In genomic region chr7:118739975-118740531, GRCm38 (mm10) we compare ENCODE assay signal across 8 mouse cellular contexts. TPM values are rescaled to one million over a fixed set of nuclear protein-coding genes. Genes with fewer than 3 reads are reported as not detected.
DNase-seq lines count a peak whose midpoint lies in the region; ATAC-seq and TF ChIP-seq lines count a peak whose summit lies in the region.

Gene Vps35l (plus strand): TSS chr7:118740226.

- peak within 1 kb of the TSS; percentile 80 for H3K9ac ChIP-seq in CH12.LX (ENCODE audit: insufficient read depth, low read depth)
- peak within 1 kb of the TSS; percentile 70 for H3K9ac ChIP-seq in forebrain, embryonic 11.5 days (ENCODE audit: low read length)
- peak within 1 kb of the TSS; percentile 70 for H3K9ac ChIP-seq in heart, embryonic 15.5 days
- H3K9ac ChIP-seq in liver, embryonic 12.5 days, result peak within 1 kb of the TSS; percentile 80
- peak within 1 kb of the TSS; percentile 47 for H3K9ac ChIP-seq in stomach, embryonic 14.5 days (replicated peaks; ENCODE audit: low read depth, low read length)

- 2% methylated on average over 15 of the region's 16 CpGs for WGBS in forebrain, embryonic 11.5 days
- 2% methylated on average over 15 of the region's 16 CpGs for WGBS in heart, embryonic 15.5 days
- whole genome bisulfite sequencing in liver, embryonic 12.5 days (ENCODE audit: insufficient replicate concordance), result 2% methylated on average over 16 of the region's 16 CpGs
- WGBS in stomach, embryonic 14.5 days, result 2% methylated on average over 14 of the region's 16 CpGs

- TF ChIP-seq POLR2A in CH12.LX (IDR thresholded peaks at IDR 0.05; ENCODE audit: low read depth, low read length), result no peak

- peak; percentile 50 to 85; a peak in 3 of 4 replicates for TF ChIP-seq CTCF in CH12.LX (conservative IDR thresholded peaks at IDR 0.05 in 1 of 2, IDR thresholded peaks at IDR 0.05 in 1 of 2; ENCODE audit: low read depth in 2 of 2, low read length in 2 of 2)

- H3K36me3 ChIP-seq in CH12.LX (replicated peaks in 1 of 2; ENCODE audit: control insufficient read depth in 1 of 2, insufficient read depth in 1 of 2, low read length in 1 of 2), result peaks cover 11 to 28% of the 10 kb centered on the region in 2 experiments
- H3K36me3 ChIP-seq in forebrain, embryonic 11.5 days (ENCODE audit: control insufficient read depth, insufficient read depth, low read length), result peaks cover 5% of the 10 kb centered on the region; the same call in 1 of the 2 replicates
- H3K36me3 ChIP-seq in heart, embryonic 15.5 days, result no peaks in the 10 kb centered on the region; the same call in 1 of the 2 replicates
- H3K36me3 ChIP-seq in liver, embryonic 12.5 days, result peaks cover 15% of the 10 kb centered on the region
- H3K36me3 ChIP-seq in stomach, embryonic 14.5 days (ENCODE audit: control insufficient read depth, insufficient read depth, low read length), result peaks cover 3% of the 10 kb centered on the region; the same call in 1 of the 2 replicates

- H3K79me2 ChIP-seq in CH12.LX (replicated peaks; ENCODE audit: control insufficient read depth, extremely low read depth, insufficient read depth, poor library complexity, severe bottlenecking), result no peaks in the 10 kb centered on the region; the same call in 1 of the 2 replicates

- dilution Hi-C loops in CH12.LX (cut with MboI; ENCODE audit: extremely low pct_ligation_motif_present, extremely low pct_unique_long_range_greater_than_20kb, low sequenced_read_pairs), result no loop called here

- peaks cover 3 to 8% of the 10 kb centered on the region in 2 experiments; a peak in 3 of 4 replicates for H3K4me1 ChIP-seq in CH12.LX (ENCODE audit: control insufficient read depth in 1 of 2, insufficient read depth in 2 of 2)
- H3K4me1 ChIP-seq in forebrain, embryonic 11.5 days (replicated peaks; ENCODE audit: control insufficient read depth, insufficient read depth, low read length), result peaks cover 4% of the 10 kb centered on the region; the same call in 1 of the 2 replicates
- peaks cover 10% of the 10 kb centered on the region for H3K4me1 ChIP-seq in heart, embryonic 15.5 days (replicated peaks)
- peaks cover 37% of the 10 kb centered on the region for H3K4me1 ChIP-seq in liver, embryonic 12.5 days
- no peaks in the 10 kb centered on the region for H3K4me1 ChIP-seq in stomach, embryonic 14.5 days (ENCODE audit: control insufficient read depth, insufficient read depth, low read length)

- TF ChIP-seq RAD21 in CH12.LX (IDR thresholded peaks at IDR 0.05; ENCODE audit: low read depth, low read length), result peak; percentile 57

- in situ Hi-C loops in CH12.LX (cut with MboI; ENCODE audit: low pct_ligation_motif_present, low pct_unique_long_range_greater_than_20kb, low sequenced_read_pairs), result no loop called here

- no peak for TF ChIP-seq EP300 in CH12.LX (IDR thresholded peaks at IDR 0.05; ENCODE audit: low read length)

- peak; percentile 84 for ATAC-seq in forebrain, embryonic 11.5 days (replicated peaks; ENCODE audit: low FRiP score)
- peak; percentile 66 for ATAC-seq in heart, embryonic 15.5 days (replicated peaks; ENCODE audit: insufficient number of reproducible peaks, insufficient read depth, low FRiP score, low read depth)
- peak; percentile 82 for ATAC-seq in liver, embryonic 12.5 days
- peak; percentile 69 for ATAC-seq in stomach, embryonic 14.5 days (ENCODE audit: insufficient number of reproducible peaks, insufficient read depth, low FRiP score, low read depth)

- H3K4me2 ChIP-seq in CH12.LX (ENCODE audit: insufficient read depth, low read depth, poor library complexity, severe bottlenecking), result peak within 1 kb of the TSS; percentile 79
- H3K4me2 ChIP-seq in forebrain, embryonic 11.5 days (ENCODE audit: low read depth, low read length, severe bottlenecking), result peak within 1 kb of the TSS; percentile 69
- peak within 1 kb of the TSS; percentile 76 for H3K4me2 ChIP-seq in heart, embryonic 15.5 days
- peak within 1 kb of the TSS; percentile 86 for H3K4me2 ChIP-seq in liver, embryonic 12.5 days
- H3K4me2 ChIP-seq in stomach, embryonic 14.5 days (replicated peaks; ENCODE audit: low read depth, low read length), result peak within 1 kb of the TSS; percentile 79

- H3K27me3 ChIP-seq in CH12.LX (replicated peaks), result no peaks in the 10 kb centered on the region
- no peaks in the 10 kb centered on the region for H3K27me3 ChIP-seq in forebrain, embryonic 11.5 days (ENCODE audit: control insufficient read depth, insufficient read depth, low read length)
- H3K27me3 ChIP-seq in heart, embryonic 15.5 days, result no peaks in the 10 kb centered on the region
- H3K27me3 ChIP-seq in liver, embryonic 12.5 days (replicated peaks), result no peaks in the 10 kb centered on the region
- H3K27me3 ChIP-seq in stomach, embryonic 14.5 days (ENCODE audit: control insufficient read depth, insufficient read depth, low read length), result no peaks in the 10 kb centered on the region

- peak within 1 kb of the TSS; percentile 73 to 79 (median 75) for H3K4me3 ChIP-seq in CH12.LX (replicated peaks in 1 of 3; ENCODE audit: low read depth in 2 of 3, low read length in 2 of 3, poor library complexity in 1 of 3)
- peak within 1 kb of the TSS; percentile 67 for H3K4me3 ChIP-seq in forebrain, embryonic 11.5 days (ENCODE audit: low read depth, low read length)
- H3K4me3 ChIP-seq in heart, embryonic 15.5 days, result peak within 1 kb of the TSS; percentile 91
- peak within 1 kb of the TSS; percentile 81 for H3K4me3 ChIP-seq in liver, embryonic 12.5 days
- H3K4me3 ChIP-seq in stomach, embryonic 14.5 days (ENCODE audit: low read depth, low read length), result peak within 1 kb of the TSS; percentile 75

- peak; percentile 86 for DNase-seq in CH12.LX (ENCODE audit: extremely low read depth)
- peak; percentile 71 for DNase-seq in c-Kit-positive CD71-negative TER-119-negative erythroid progenitor cells, embryonic 14.5 days (ENCODE audit: low read depth)
- peak; percentile 92 for DNase-seq in forebrain, embryonic 11.5 days (ENCODE audit: low spot score)
- peak; percentile 86 for DNase-seq in kidney, postnatal 14 days
- DNase-seq in natural killer cell, adult 2 months (ENCODE audit: low spot score in 2 of 2), result peak; percentile 73 to 84

- H3K27ac ChIP-seq in CH12.LX (ENCODE audit: insufficient read depth, low read depth), result peak within 1 kb of the TSS; percentile 51
- no peak within 1 kb of the TSS for H3K27ac ChIP-seq in forebrain, embryonic 11.5 days (ENCODE audit: low read depth, low read length)
- H3K27ac ChIP-seq in heart, embryonic 15.5 days, result peak within 1 kb of the TSS; percentile 71
- peak within 1 kb of the TSS; percentile 80 for H3K27ac ChIP-seq in liver, embryonic 12.5 days
- H3K27ac ChIP-seq in stomach, embryonic 14.5 days (ENCODE audit: low read length), result no peak within 1 kb of the TSS

- no peaks in the 10 kb centered on the region for H3K9me3 ChIP-seq in CH12.LX (replicated peaks; ENCODE audit: low read length)
- H3K9me3 ChIP-seq in forebrain, embryonic 11.5 days (ENCODE audit: control insufficient read depth, low read length), result no peaks in the 10 kb centered on the region
- no peaks in the 10 kb centered on the region for H3K9me3 ChIP-seq in heart, embryonic 15.5 days (replicated peaks)
- no peaks in the 10 kb centered on the region for H3K9me3 ChIP-seq in liver, embryonic 12.5 days (replicated peaks)
- H3K9me3 ChIP-seq in stomach, embryonic 14.5 days (ENCODE audit: control insufficient read depth, low read depth, low read length), result no peaks in the 10 kb centered on the region

TF ChIP-seq in CH12.LX, 34 proteins besides CTCF, POLR2A, EP300 and RAD21:
- TF ChIP-seq MAX (IDR thresholded peaks at IDR 0.05; ENCODE audit: low read length) (peak; percentile 38), NRF1 (IDR thresholded peaks at IDR 0.05; ENCODE audit: low read depth, low read length) (no peak), MYC (IDR thresholded peaks at IDR 0.05; ENCODE audit: low read depth, low read length) (peak; percentile 10; the same call in 1 of the 2 replicates), NELFE (IDR thresholded peaks at IDR 0.05; ENCODE audit: low read depth, low read length) (no peak), USF2 (conservative IDR thresholded peaks at IDR 0.05; ENCODE audit: low read depth, low read length) (no peak), SMC3 (IDR thresholded peaks at IDR 0.05; ENCODE audit: low read depth, low read length) (peak; percentile 49), IRF4 (IDR thresholded peaks at IDR 0.05; ENCODE audit: low read depth, low read length) (peak; percentile 49; the same call in 1 of the 2 replicates), SIN3A (IDR thresholded peaks at IDR 0.05; ENCODE audit: low read length) (0 out of 2 replicates have a peak, but pooled peaks have one; percentile 8), MAZ (IDR thresholded peaks at IDR 0.05; ENCODE audit: low read depth, low read length) (peak; percentile 68; the same call in 1 of the 2 replicates), ETS1 (conservative IDR thresholded peaks at IDR 0.05; ENCODE audit: low read depth, low read length) (0 out of 2 replicates have a peak, but pooled peaks have one; percentile 9), MXI1 (IDR thresholded peaks at IDR 0.05; ENCODE audit: low read depth, low read length) (peak; percentile 54; the same call in 1 of the 2 replicates), KAT2A (IDR thresholded peaks at IDR 0.05; ENCODE audit: insufficient replicate concordance, low read length) (0 out of 2 replicates have a peak, but pooled peaks have one; percentile 23), TCF12 (IDR thresholded peaks at IDR 0.05; ENCODE audit: low read depth, low read length) (no peak; the same call in 1 of the 2 replicates), JUND (conservative IDR thresholded peaks at IDR 0.05; ENCODE audit: low read depth, low read length) (no peak), CHD1 (IDR thresholded peaks at IDR 0.05; ENCODE audit: low read depth, low read length) (no peak)
TF ChIP-seq in CH12.LX: peak in this region for 9.

RNA-seq across cellular contexts. Expression of gene Vps35l, which starts in this region (rescaled TPM):
- 39.0 and 43.9 TPM in 2 replicates for total RNA-seq in CH12.LX (2012; rRNA removed)
- 45.8 and 54.7 TPM in 2 replicates for total RNA-seq in CH12.LX (2014; rRNA removed)
- 46.0 and 57.7 TPM in 2 replicates for polyA plus RNA-seq in CH12.LX (2012; ENCODE audit: insufficient read length, low read depth)
- polyA plus RNA-seq in forebrain, embryonic 11.5 days (2014; fragmentation: Nextera tagmentation; extraction: Ambion mirVana), result 74.9 and 75.2 TPM in 2 replicates
- 44.8 and 51.6 TPM in 2 replicates for polyA plus RNA-seq in heart, embryonic 15.5 days (2015; fragmentation: Nextera tagmentation; extraction: Ambion mirVana)
- 45.7 and 49.6 TPM in 2 replicates for polyA plus RNA-seq in liver, embryonic 12.5 days (2016; fragmentation: Nextera tagmentation; extraction: Ambion mirVana)
- 68.1 and 68.3 TPM in 2 replicates for polyA plus RNA-seq in stomach, embryonic 14.5 days (2014; fragmentation: Nextera tagmentation; extraction: Ambion mirVana)

Comparison
In these comparisons a context has a peak if more than half of its experiments do, and no peak if none do; other contexts are left out.
1. H3K27ac ChIP-seq: peak in CH12.LX (single experiment), heart, embryonic 15.5 days (single experiment) and liver, embryonic 12.5 days (single experiment); none in forebrain, embryonic 11.5 days (single experiment) and stomach, embryonic 14.5 days (single experiment).
2. Peak in every context shown above with its lines, with median percentiles within 50 percentile points of each other: DNase-seq, H3K4me2 ChIP-seq, H3K4me3 ChIP-seq, H3K9ac ChIP-seq and ATAC-seq.